In genomic region chr17:80060828-80061782, GRCm38 (mm10) we compare ENCODE assay signal across 8 mouse cellular contexts. TPM values are rescaled to one million over a fixed set of nuclear protein-coding genes. Genes with fewer than 3 reads are reported as not detected.
A peak's percentile ranks its signal among the peaks of the same experiment; 100 is the strongest.
DNase-seq lines count a peak whose midpoint lies in the region; ATAC-seq and TF ChIP-seq lines count a peak whose summit lies in the region.

No protein-coding gene starts in this region.

- intact Hi-C loops in gastrocnemius, adult 2 months (cut with DNase I): loop anchor here (5.0 kb wide), 2 partner anchors 66 to 106 kb away; partner anchors contain the start of gene Galm

- H3K36me3 ChIP-seq in hindbrain, embryonic 16.5 days (ENCODE audit: control insufficient read depth, insufficient read depth, low read length): no peaks in the 10 kb centered on the region
- no peaks in the 10 kb centered on the region for H3K36me3 ChIP-seq in midbrain, postnatal 0 days (ENCODE audit: insufficient read depth, low read length)

- H3K4me3 ChIP-seq in gastrocnemius, adult 2 months: peak overlapping the region; percentile 99
- peak overlapping the region; percentile 99 for H3K4me3 ChIP-seq in hindbrain, embryonic 16.5 days (ENCODE audit: low read length)
- H3K4me3 ChIP-seq in midbrain, postnatal 0 days (ENCODE audit: low read depth, low read length): peak overlapping the region; percentile 99

- H3K9me3 ChIP-seq in hindbrain, embryonic 16.5 days (ENCODE audit: control insufficient read depth, low read length): no peaks in the 10 kb centered on the region
- no peaks in the 10 kb centered on the region for H3K9me3 ChIP-seq in midbrain, postnatal 0 days (ENCODE audit: low read length)

- WGBS in hindbrain, embryonic 16.5 days: 0% methylated on average over 79 of the region's 83 CpGs
- under 1% methylated on average over 46 of the region's 83 CpGs for whole genome bisulfite sequencing in midbrain, postnatal 0 days

- ATAC-seq in hindbrain, embryonic 16.5 days: no peak
- ATAC-seq in midbrain, postnatal 0 days (ENCODE audit: low FRiP score): peak; percentile 4; the same call in 1 of the 2 replicates

- peak overlapping the region; percentile 94 for H3K9ac ChIP-seq in hindbrain, embryonic 16.5 days (ENCODE audit: low read depth, low read length)
- H3K9ac ChIP-seq in midbrain, postnatal 0 days (replicated peaks; ENCODE audit: low read length, poor library complexity, severe bottlenecking): peak overlapping the region; percentile 98

- peak; percentile 52 to 60 for DNase-seq in layer of hippocampus, postnatal 10 days (ENCODE audit: low spot score in 2 of 2)
- no peak for DNase-seq in layer of hippocampus, adult 9-10 months (ENCODE audit: low spot score)
- DNase-seq in cerebellum, adult 9-11 months: peak; percentile 46
- peak; percentile 70 for DNase-seq in gastrocnemius, adult 2 months
- DNase-seq in liver: peak; percentile 72
- peak; percentile 46 for DNase-seq in midbrain, postnatal 0 days (ENCODE audit: low spot score)
- DNase-seq in spleen, postnatal 4 days (ENCODE audit: low spot score in 2 of 2): peak; percentile 53 to 84

- no peak for TF ChIP-seq CTCF in gastrocnemius, adult 2 months (IDR thresholded peaks at IDR 0.05)
- no peak for TF ChIP-seq CTCF in midbrain, postnatal 0 days (IDR thresholded peaks at IDR 0.05)

- H3K27me3 ChIP-seq in hindbrain, embryonic 16.5 days (replicated peaks; ENCODE audit: control insufficient read depth, insufficient read depth, low read length): no peaks in the 10 kb centered on the region
- H3K27me3 ChIP-seq in midbrain, postnatal 0 days (ENCODE audit: insufficient read depth, low read length): no peaks in the 10 kb centered on the region

- peak overlapping the region; percentile 93 for H3K27ac ChIP-seq in gastrocnemius, adult 2 months
- peak overlapping the region; percentile 100 for H3K27ac ChIP-seq in hindbrain, embryonic 16.5 days (ENCODE audit: low read depth, low read length)
- peak overlapping the region; percentile 100 for H3K27ac ChIP-seq in midbrain, postnatal 0 days (ENCODE audit: low read depth, low read length)

- H3K4me2 ChIP-seq in hindbrain, embryonic 16.5 days (ENCODE audit: low read length): peak overlapping the region; percentile 80
- H3K4me2 ChIP-seq in midbrain, postnatal 0 days (ENCODE audit: low read depth, low read length, poor library complexity, severe bottlenecking): peak overlapping the region; percentile 79

- peaks cover 19% of the 10 kb centered on the region for H3K4me1 ChIP-seq in hindbrain, embryonic 16.5 days (ENCODE audit: control insufficient read depth, insufficient read depth, low read depth, low read length)
- H3K4me1 ChIP-seq in midbrain, postnatal 0 days (ENCODE audit: insufficient read depth, low read length): 0 out of 2 replicates have a peak, but pooled peaks cover 3% of the 10 kb centered on the region

RNA-seq across cellular contexts. Expression of gene Hnrnpll, which starts 1.0 kb away (rescaled TPM):
- total RNA-seq in layer of hippocampus, postnatal 10 days (2021): 10 to 100 TPM; 68.6 to 74.6 TPM
- 10 to 100 TPM; 16.4 to 18.7 TPM for total RNA-seq in gastrocnemius, adult 2 months (2021)
- polyA plus RNA-seq in hindbrain, embryonic 16.5 days (2015; fragmentation: Nextera tagmentation; extraction: Ambion mirVana): 46.2 and 48.0 TPM in 2 replicates
- total RNA-seq in midbrain, postnatal 0 days (2014; rRNA removed): 56.1 and 64.5 TPM in 2 replicates
- polyA plus RNA-seq in midbrain, postnatal 0 days (2015; fragmentation: Nextera tagmentation; extraction: Ambion mirVana): 36.3 and 38.5 TPM in 2 replicates
